Mouse (Mus musculus) right cerebral cortex, postnatal 25 days (tissue): ENCODE data around the gene Cep152.

Experiments
- DNase-seq: peaks from one replicate; pipeline ENCODE4 v3.0.0; 2022

The Cep152 gene

DNA sequence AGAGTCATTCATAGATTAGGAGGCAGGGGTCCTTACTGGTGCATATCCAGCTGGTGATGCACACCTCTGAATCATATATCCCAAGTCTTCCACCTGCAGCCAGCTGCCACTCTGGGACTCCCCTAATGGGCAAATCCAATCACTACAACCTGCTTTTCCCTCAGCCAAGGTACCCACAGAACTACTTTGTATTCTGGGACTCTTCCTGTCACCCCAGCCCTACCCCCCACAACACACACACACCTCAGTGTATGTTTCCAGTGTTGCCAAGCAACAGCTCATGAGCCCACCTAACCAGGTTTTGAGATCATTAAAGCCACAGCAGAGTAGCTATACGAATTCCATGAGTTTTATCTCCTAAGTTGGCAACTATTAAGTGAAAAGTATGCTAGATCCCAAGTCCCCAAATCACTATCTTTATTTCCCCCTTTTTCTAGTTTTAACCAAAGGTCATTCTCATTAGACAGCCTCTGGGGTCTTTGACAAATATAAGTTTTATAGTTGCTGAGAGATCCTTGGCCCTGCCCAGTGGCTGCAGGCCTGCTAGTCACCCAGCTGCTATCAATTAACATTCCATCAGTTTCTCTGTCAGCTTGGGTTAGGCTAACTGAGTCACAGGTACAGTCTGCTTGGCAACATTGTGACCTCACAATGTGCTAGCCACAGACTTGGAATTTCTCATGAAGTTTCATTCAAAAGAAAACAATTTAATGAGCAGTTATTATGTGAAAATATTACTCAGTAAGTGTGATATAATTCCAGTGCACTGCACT lies 75.9 kb downstream of the Cep152 start:
- DNase-seq: no peak

DNA sequence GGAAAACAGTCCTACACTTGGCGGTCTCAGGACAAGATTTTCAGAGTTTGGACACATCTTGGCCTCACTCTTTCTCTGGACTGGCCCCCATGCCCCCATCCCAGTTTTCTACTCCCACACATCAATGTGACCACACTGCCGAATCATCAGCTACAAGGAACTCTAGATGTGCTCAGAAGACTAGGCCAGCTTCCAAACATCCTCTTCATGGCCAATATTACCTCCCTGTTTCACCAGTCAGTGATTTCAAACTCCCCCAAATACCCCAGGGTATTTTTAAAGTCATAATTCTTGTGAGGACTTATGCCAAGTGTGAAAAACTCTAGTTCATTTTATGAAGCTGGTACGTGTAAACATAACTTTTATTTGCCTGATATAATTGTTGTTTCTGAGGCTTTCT lies 79.9 kb downstream of the Cep152 start:
- DNase-seq: no peak

DNA sequence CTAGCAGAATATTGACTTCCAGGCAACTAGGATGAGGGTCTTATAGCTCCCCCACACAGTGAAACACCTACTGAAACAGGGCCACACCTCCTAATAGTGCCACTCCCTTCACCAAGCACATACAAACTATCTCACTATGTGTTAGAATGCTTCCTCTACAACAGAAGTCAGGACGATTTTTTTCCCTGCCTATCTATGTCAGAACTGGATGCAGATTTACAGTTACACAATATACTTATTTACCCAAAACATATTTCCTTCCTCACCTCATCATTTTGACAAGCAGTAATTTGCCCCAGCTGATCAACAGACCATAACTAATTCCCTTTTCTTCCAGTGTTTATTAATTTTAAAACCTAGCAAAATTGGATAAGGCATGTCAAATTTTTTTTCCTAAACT lies 81.3 kb downstream of the Cep152 start:
- DNase-seq: no peak

DNA sequence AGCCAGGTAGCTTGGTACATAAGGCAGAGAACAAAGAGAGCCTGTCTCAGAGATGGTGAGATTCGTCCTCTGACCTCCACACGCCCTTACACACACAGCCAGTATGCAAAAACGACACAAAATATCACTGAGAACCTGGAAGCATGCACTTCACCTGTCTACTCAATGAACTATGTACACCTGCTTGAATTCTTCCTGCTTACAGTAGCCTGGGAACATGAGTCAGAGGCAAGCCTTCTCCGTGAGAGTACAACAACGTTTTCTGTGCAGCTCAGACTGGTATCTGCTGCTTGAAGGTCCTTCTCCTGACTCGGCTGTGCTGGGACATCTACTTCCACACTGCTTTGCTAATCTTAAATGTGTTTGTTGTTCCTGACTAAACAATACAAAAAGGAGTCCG lies 83.5 kb downstream of the Cep152 start:
- no peak for DNase-seq

DNA sequence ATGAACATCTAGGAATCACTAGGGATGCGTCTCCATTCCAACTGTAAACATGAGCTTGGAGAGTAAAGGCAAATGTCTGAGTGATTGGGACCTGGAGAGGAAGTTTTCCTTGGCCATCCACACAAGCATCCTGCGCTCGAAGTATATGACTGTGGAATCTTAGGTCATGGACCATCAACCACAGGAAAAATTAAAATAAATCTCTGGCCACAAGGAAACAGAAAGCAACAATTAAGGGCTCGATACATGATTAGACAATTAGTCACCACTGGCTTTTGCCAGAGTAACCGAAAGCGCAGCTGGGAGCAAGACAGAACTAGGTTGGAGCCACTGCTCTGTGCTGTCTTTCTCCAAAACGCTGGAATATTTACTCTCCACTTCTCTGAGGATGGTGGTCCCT lies 84.3 kb downstream of the Cep152 start:
- DNase-seq: no peak

DNA sequence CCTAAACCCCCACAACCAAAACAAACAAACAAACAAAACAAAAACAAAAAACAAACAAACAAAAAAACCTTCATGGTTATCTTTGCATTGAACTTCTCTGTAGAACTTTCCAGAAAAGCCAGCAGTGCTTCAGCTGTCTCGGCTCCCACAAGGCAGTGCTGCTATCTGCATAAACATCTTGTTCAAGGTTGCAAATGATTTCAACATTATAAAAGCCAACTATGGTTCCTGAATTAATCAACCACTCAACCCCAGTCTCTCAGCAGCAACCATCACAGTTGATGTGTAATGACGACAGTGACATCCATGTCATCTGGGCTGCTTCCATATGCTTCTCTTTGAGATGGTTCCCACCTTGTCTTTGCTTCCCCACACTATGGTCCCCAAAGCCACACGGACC lies 85.3 kb downstream of the Cep152 start:
- DNase-seq: no peak

DNA sequence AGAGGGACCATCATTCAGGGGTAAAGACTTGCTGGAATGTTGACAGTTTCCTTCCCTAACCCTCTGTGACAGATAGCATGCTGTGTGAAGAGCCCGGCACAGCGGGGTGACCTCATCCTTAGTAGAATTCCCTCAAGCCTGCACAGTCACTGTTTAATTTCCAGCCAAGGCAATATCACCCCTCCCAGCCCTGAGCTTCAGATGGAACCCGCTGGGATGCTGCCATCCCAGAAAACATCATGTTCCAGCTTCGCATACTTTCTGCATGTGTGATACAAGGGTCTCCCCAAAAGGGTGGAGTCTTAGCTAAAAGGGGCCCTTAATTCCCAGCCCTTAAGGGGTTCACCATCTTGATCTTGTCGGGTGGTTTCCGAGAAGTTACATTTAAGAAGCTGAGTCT lies 94.2 kb downstream of the Cep152 start:
- DNase-seq: no peak

DNA sequence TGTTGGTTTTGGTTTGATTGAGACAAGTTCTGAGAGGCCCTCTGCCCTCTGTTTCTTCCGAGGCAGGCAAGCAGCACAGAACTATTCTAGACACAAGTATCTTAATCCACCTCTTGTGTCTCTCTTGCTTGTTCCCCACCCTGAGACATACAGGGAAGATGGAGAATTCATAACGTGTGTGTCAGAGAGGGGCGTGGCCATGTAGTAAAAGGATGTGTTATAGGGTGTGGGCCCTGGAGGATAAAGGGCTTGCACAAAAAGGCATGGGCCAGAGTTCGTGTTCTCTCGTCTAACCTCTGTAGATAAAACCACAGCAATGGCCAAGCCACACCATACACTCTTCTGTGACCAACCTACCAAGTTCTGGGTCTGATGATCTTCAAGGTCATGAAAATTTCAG lies 98.3 kb downstream of the Cep152 start:
- DNase-seq: no peak

DNA sequence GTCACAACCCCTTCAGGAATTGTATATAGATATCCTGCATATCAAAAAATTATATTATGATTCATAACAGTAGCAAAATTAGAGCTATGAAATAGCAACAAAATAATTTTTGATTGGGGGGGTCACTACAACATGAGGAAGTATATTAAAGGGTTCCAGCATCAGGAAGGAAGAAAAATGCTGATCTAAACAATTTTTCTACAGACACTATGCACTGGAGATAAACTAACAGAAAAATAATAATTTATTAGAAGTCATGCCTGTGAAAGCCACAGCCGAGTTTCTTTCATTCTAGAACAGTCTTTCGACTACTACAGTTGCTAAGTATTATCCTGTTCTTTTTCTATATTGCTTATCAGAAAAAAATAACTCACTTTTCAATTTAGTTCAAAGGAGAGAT lies 99.4 kb downstream of the Cep152 start:
- no peak for DNase-seq

DNA sequence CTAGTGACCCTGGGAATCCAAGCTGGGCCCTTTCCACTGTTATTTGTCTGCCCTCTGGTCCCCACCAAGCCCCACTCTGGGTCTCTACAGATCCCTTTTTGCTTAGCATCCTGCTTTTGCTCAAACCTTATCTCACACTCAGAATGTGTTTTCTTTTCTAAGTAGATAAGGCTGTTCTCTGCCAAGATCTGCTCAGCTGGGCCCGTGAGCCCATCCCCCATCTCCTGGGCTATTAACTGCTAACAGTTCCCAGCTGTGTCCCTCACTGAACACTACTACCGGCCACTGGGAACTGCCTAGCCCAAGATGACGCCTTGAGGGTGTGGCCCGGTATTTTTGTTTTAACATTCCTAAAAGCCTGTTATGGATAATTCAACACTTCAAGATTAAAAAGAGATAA lies 108.3 kb downstream of the Cep152 start:
- no peak for DNase-seq

DNA sequence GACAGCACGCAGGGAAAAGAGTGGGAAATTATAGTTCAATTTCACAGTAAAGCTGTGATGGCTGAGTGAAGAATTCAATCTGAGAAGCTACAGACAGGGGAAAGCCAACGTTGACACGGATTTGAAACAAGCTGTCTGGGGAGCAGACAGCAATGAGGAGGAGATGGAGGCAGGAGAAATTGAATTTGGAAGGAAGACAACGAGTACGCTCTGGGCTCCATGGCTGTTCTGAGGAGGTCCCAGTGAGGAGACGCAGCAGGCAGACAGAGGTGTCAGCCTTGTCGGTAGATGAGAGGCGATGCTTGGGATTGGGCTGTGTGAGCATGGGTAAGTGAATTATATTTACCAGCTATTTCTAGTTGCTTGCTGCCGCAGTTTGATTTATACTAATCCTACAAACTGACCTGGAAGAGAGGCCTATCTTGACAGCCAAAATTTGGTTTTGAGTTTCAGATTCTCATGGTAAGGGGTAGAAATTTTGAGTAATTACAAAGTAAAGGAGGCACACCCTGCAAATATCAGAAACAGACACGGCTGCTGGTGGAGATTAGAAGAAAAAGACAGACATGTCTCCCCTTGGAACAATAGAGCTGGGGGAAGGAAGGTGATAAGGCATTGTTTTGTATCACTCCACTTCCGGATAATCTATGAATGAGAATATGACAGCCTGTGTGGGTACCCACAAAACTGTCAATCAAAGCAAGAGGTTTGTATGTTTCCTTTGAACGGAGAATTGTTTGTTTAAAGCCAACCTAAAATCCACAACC lies 109.4 kb downstream of the Cep152 start:
- DNase-seq: no peak

DNA sequence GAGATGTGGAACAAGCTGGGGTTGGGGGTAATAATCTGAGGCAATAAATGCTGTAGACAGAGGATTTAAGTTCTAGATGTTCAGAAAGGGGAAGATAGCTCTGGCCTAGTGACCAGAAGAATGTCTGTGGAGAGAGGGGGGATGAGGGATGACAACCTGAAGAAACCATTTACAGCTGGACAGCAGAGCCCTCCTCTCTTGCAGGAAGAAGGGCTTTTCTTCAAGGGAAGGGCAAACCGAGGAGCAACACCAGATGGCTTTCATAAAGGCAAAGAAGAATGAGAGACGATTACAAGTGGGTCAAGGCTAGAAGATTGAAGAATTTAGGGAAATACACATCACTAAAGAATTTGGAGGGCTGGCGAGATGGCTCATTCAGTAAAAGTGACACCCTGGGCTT lies 110.5 kb downstream of the Cep152 start:
- DNase-seq: no peak
